Mouse (Mus musculus): ENCODE data around the gene Arap1. TPM values are rescaled to one million over a fixed set of nuclear protein-coding genes. Genes with fewer than 3 reads are reported as not detected.

The Arap1 gene
- total RNA-seq, 2 experiments from 2014 or later = 49.2 to 57.4 TPM

- no peak for DNase-seq (ENCODE audit: low spot score in 2 of 2)
These were observed 13.9 kb downstream of the Arap1 start for GRCm38 (mm10) chr7:101361767-101362166.

GRCm38 (mm10) chr7:101362791-101363191 lies 14.9 kb downstream of the Arap1 start:
- DNase-seq (ENCODE audit: low spot score in 2 of 2) = no peak

- no peak for DNase-seq (ENCODE audit: low spot score in 2 of 2)
These were observed 16.0 kb downstream of the Arap1 start for GRCm38 (mm10) chr7:101363914-101364313.

- no peak for DNase-seq (ENCODE audit: low spot score in 2 of 2)
These were observed 20.3 kb downstream of the Arap1 start for GRCm38 (mm10) chr7:101367901-101368852.

GRCm38 (mm10) chr7:101369666-101370065 lies 21.8 kb downstream of the Arap1 start:
- DNase-seq (ENCODE audit: low spot score in 2 of 2) = no peak

- no peak for DNase-seq (ENCODE audit: low spot score in 2 of 2)
These were observed 25.2 kb downstream of the Arap1 start for GRCm38 (mm10) chr7:101373082-101373481.

- no peak for DNase-seq (ENCODE audit: low spot score in 2 of 2)
These were observed 26.3 kb downstream of the Arap1 start for GRCm38 (mm10) chr7:101374155-101374554.

- DNase-seq (ENCODE audit: low spot score in 2 of 2) = no peak
These were observed 29.0 kb downstream of the Arap1 start for GRCm38 (mm10) chr7:101376701-101377340.

- peak in 1 of 2 experiments; percentile 65 for DNase-seq (ENCODE audit: low spot score in 2 of 2)
These were observed 29.9 kb downstream of the Arap1 start for GRCm38 (mm10) chr7:101377741-101378262.

- DNase-seq (ENCODE audit: low spot score in 2 of 2) = no peak
These were observed 30.4 kb downstream of the Arap1 start for GRCm38 (mm10) chr7:101378285-101378684.

GRCm38 (mm10) chr7:101378796-101379465 lies 31.1 kb downstream of the Arap1 start:
- no peak for DNase-seq (ENCODE audit: low spot score in 2 of 2)

- DNase-seq (ENCODE audit: low spot score in 2 of 2) = no peak
These were observed 31.9 kb downstream of the Arap1 start for GRCm38 (mm10) chr7:101379732-101380131.

- DNase-seq (ENCODE audit: low spot score in 2 of 2) = no peak
These were observed 33.6 kb downstream of the Arap1 start for GRCm38 (mm10) chr7:101381512-101381911.

- DNase-seq (ENCODE audit: low spot score in 2 of 2) = no peak
These were observed 34.5 kb downstream of the Arap1 start for GRCm38 (mm10) chr7:101382378-101382777.

- no peak for DNase-seq (ENCODE audit: low spot score in 2 of 2)
These were observed 35.9 kb downstream of the Arap1 start for GRCm38 (mm10) chr7:101383756-101384155.

- no peak for DNase-seq (ENCODE audit: low spot score in 2 of 2)
These were observed 37.1 kb downstream of the Arap1 start for GRCm38 (mm10) chr7:101384931-101385330.

- no peak for DNase-seq (ENCODE audit: low spot score in 2 of 2)
These were observed 37.5 kb downstream of the Arap1 start for GRCm38 (mm10) chr7:101385331-101385733.

GRCm38 (mm10) chr7:101385866-101386452 lies 38.1 kb downstream of the Arap1 start:
- no peak for DNase-seq (ENCODE audit: low spot score in 2 of 2)

GRCm38 (mm10) chr7:101389256-101389655 lies 41.4 kb downstream of the Arap1 start:
- DNase-seq (ENCODE audit: low spot score in 2 of 2) = no peak

GRCm38 (mm10) chr7:101391909-101392479 lies 44.1 kb downstream of the Arap1 start:
- DNase-seq (ENCODE audit: low spot score in 2 of 2) = no peak

GRCm38 (mm10) chr7:101393015-101393414 lies 45.1 kb downstream of the Arap1 start:
- peak in 1 of 2 experiments; percentile 54 for DNase-seq (ENCODE audit: low spot score in 2 of 2)
